Mouse (Mus musculus) heart, adult 9 months (tissue): ENCODE results near the gene Gpx3.
"Not testable (repeated sequence)": the region's sequence is repeated elsewhere in the genome, so short reads cannot be mapped to it uniquely, and the experiment has no call there.

Experiments
- DNase-seq, 2 experiments: peaks; one replicate each; pipeline ENCODE4 v3.0.0; 2022; ENCODE audit warnings: low spot score in 2 of 2

Gpx3 gene

DNA sequence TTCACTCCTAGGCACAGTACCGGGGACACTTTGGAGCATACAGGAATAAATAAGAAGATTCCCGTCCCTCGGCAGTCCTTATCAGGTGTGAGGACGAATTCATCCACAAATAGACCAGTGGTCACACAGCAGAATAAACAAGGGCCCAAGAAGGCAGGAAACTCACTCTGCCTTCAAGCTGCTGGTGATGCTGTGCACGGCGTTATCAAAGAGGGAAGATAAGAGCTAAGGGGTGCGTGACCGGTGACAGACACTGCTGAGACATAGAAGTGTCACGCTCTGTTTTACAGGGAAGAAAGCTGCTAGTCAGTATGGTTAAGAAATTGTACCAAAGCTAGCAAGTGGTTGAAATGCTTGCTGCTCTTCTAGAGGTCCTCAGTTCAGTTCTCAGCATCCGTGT is 22.3 kb upstream of the Gpx3 start:
- DNase-seq = no peak

DNA sequence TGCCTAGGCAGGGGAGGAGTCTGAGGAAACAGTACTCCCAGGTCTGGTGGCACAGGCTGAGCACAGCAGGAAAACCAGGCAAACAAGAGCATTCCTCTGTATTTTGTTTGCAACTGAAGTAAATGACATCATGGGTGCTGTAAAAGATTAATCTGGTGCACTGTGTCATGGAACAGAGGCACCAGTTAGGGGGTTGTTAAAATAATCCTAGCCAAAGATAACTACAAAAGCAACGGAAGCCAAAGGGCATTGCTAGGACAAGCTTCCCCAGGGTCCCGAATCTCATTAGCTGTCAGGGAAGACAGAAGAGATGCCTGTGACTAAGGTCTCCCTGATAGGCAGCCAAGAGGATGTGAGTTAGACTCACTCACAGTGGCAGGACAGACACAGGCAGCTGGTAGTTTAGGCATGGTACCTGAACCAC is 21.2 kb upstream of the Gpx3 start:
- peak; percentile 57 to 63 for DNase-seq

DNA sequence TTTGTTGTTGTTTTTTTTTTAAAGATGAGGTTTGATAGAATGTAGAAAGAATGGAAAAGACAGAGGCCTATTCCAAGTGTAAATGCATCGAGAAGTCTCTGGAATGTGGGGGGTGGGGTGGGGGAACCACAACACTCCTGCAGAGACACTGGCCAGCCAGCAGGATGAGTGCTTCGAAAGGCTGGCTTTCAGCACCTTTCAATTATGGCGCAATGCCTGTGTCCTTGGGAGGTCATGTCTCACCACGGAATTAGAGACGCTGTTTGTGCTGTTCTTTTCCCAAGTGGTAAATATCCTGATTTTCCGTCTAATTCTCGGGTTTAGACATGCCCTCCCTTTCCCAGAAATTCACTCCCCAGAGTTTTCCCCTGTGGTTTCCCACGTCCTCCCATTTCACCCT is 19.6 kb upstream of the Gpx3 start:
- peak; percentile 72 to 83 for DNase-seq

DNA sequence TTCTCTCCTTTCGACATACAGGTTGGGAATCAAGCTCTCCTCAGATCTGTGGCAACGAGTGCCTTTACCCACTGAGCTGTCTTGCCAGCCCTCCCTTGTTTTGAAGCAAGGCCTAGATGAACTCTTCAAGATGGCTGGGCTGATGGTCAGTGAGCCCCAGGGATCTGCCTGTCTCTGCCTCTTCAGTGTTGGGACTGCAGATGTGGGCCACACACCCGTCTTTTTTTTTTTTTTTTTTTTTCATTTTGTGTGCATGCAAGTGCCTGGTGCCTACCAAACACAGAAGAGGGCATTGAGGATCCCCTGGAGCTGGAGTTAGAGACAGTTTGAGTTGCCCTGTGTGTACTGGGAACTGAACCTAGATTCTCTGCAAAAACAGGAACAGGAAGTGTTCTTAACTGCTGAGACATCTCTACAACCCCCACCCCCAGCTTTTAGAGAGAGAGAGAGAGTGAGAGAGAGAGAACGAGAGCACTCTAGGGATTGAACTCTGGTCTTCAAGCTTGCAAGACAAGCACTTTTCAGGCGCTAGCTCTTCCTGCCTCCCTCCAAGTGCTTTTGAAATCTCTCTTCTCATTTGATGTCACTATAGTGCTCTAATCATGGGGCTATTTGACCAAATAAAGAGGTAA is 17.9 kb upstream of the Gpx3 start:
- DNase-seq = no peak

DNA sequence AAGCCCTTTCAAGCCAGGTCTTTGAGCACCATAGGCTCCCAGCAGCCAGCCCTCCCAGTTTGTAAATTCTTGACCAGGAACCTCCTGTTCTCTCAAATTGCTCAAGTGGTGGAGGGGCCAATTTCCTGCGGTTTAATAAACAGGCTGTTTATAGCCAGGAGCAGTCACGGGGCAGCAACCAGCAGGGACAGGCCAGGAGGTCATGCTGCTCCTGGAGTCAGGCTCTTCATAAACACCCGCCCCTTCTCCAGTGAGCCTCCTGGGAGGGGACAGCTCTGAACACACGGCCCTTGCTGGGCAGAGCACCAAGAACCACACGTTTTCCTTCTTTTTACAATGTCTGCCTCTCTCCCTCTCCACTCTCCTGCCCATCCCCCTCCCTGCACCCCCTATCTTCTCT is 17.3 kb upstream of the Gpx3 start:
- DNase-seq = peak; percentile 87 to 91

DNA sequence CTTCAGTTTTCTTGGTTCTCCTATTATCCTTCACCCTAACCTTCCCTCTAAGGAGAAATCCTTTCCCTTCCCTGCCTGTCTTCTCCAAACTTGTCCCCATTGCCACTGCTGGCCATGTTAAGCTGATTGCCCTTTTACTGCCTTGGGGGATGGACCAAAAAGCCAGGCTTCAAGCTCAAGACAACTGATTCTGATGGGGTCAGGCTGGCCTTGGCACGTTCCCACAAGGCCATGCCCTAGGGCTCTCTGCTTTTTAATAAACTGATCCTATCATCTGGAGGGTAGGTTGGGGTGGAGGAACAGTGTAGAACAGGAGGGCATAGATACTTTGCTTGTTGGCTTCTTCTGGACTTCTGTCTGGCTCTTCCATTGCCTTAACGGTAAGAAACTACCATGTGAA is 16.8 kb upstream of the Gpx3 start:
- no peak for DNase-seq

DNA sequence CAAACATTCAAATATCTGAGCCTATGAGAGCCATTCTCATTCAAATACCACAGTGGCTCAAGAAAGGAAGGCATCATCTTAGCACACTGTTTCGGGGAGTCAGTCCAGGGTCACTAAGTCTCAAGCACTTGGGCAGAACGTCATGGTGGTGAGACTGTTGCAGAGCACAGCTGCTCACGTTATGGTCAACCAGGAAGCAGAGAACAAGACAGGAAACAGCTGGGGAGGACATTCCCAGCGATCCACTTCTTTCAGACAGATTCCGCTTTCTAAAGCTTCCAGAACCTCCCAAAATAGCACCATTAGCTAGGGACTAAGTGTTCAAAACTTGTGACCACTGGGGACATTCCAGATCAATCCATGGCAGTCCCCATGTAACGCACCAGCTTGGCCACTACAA is 14.3 kb upstream of the Gpx3 start:
- DNase-seq = peak; percentile 43 to 66

DNA sequence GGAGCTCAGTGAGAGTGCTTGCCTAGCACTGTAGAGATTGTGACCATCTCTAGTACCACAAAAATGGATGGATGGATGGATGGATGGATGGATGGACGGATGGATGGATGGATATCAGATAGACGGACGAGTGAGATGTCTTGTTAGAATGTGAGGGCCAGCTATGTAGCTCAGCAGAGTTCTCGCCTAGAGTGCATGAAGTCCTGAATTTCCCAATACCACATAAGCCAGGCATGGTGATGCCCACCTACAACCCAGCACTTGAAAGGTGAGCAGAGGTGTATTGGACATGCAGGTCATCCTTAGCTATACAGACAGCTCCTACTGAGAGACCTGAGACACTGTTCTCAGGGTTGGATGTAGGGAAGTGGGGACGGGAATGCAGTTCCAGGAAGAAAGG is 10.9 kb upstream of the Gpx3 start:
- DNase-seq = no peak

DNA sequence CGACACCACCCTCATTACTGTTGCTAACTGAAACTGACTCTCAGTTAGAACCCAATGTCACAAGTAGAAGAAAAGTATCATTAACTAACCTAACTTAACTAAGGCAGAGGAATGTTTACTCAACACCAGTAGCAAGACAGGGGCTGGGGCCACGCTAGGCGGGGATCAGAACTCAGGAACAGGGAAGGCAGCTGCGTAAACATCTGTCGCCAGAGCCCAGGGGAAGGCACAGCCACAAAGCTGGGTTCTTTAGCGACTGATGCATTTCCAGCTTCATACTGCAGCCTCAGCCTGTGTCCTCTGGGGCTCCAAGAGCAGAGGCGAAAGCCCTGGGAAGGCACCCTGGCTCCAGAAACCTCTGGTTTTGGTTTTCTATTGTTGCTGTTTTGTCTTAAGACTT is 10.2 kb upstream of the Gpx3 start:
- no peak for DNase-seq

DNA sequence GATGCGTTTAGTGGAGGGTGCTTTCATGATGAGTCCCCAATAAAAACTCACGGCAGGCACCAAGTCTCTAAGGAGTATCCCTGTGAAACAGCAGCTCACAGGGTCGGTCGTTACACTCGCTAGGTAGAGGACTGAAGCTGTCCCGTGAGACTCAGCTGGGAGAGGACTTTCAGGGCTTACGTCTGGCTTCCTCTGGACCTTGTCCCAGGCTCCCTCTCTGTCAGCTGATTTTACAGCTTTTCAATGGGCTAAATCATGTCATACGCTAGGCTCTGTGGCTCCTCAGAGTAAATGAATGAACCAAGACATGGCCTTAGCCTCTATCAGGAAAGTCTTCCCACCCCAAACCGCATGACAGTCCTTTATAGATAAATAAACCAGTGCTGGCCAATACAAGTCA is 7.7 kb upstream of the Gpx3 start:
- no peak for DNase-seq

DNA sequence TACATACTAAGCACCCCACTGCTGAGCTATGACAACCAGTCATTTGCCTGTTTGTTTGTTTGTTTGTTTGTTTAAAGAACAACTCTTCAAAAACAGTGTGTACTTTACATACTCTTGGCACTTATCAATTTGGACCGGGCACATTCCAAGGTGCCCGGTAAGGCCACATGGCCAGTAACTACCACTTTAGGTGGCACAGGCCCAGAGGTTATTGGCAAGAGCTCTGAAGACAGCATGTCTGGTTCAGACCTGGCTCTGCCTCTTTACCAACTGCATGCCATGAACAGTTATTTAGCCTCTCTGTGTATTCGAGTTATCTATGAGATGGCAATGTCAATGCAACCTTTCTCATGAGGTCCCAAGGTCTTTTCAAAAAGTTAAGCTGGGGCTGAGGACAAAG is 5.6 kb upstream of the Gpx3 start:
- DNase-seq = not testable (repeated sequence)

DNA sequence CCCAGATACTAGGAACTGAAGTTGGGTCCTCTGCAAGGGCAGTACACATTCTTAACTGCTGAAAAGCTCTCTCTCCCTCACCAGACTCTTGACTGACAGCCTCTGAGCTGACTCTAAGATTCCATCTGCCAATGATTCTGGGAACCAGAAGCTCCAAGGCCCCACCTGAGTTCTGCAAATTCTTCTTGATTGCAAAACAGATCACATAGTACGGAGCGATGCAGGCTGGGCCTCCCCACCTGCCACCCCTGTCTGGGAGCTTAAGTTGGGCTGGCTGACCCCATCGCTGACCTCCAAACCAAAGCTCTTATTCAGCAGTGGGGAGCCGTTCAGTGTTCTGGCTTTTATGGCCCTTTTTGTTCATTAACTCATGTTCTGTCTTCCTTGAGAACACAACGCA is 4.8 kb upstream of the Gpx3 start:
- no peak for DNase-seq

DNA sequence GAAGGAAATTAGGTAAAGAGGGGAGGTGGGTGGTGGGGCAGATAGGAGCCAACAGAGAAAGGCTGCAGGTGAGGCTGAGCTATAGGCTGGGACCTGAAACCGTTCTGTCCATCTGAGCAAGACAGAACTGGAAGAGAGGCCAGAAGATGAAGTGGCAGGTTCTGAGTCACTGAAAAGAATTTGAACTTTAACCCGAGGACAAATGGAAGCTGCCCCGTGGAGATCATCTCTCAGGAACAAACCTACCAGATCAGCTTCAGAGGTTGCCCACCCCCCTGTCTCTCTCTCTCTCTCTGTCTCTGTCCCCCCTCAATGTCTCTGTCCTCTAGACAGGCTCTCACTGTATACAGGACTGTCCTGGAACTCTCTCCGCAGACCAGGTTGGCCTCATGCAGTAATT is 2.6 kb upstream of the Gpx3 start:
- no peak for DNase-seq

DNA sequence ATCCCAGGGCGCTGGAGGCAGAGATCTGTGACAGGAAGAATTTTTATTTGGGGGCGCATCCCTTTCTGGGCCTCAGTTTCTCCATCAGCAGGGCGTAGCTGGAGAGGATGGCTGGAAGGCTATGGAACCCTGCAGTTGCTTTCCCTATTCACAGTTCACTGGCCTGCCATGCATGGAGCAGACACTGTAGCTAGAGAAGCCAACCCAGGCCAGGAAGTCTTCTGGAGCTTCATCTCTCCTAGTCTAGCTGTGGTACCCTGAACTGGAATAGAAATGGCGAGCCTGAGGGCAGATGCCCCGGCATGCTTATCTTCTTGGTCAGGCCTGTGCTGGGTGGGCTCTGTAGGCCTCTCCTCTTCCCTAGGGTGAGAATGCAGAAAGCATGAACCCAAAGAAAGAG is 1.1 kb downstream of the Gpx3 start:
- DNase-seq = no peak

DNA sequence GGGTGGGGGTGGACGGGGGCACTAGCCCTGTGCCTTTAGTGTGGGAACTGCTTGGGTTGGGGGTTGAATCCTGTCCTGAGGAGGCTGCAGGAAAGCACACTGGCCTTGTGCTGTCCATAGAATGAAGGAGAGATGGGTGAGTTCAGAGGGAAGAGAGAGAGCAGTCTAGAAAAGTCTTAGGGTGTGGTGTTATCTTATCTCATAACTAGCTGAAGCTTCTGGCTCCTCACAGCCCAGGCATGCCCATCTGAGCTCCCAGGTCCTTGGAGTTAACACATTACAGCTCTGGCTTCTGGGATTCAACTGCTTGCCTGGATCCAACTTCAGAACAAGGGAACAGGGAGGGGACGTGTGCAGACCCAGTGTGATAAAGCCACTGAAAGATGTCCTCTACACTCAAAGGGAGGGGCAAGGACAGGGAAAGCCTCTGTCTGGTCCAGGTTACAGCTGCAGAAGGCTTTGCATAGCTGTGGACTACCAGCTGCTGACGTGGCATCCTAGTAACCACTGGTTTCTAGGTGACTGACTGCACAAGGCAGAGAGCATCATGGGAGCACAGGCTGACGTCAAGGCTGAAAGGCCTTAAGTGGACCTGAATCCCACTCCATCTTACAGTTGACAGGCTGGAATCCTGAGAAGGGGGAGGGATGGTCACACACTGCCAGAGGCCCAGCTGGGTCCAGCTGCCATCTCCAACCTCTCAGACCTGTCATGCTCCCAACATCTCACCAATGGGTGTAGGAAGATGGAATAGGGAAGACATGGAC is 1.9 kb downstream of the Gpx3 start:
- peak; percentile 79 to 84 for DNase-seq

DNA sequence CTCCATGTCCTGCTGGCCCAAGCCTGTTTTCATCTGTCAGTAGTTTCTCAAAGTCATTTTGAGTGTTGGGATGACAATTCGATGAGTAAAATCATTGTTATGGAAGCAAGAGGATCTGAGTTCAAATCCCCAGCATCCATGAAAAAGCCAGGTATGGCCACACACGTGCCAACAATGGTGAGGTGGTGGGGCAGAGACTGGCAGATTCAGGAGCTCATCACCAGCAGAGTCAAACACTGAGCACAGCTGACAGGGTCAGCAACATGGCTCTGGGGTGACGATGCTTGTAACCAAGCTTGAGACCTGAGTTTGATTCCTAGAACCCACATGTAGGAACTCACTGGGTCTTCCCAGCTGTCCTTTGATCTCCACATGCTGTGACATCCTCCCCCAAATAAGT is 2.8 kb downstream of the Gpx3 start:
- DNase-seq = no peak

DNA sequence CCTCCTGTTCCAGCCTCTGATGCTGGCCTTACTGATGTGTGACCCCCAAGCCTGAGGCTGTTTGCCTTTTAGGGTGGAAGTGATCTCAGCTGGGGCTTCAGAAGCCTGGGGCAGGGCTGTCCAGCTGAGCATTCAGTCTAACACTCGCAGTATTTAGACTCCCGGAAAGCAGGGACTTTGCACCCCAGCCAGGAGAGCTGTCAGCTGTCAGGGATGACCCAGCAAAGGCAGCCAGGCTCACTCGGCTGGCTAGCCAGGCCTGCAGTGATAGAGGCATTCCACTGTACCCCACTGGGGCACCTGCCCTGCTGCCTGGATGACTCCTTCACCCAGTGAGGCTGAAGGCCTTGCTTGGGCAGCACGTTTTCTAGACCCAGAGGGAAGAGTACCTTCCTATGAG is 3.7 kb downstream of the Gpx3 start:
- peak in 1 of 2 experiments; percentile 54 for DNase-seq

DNA sequence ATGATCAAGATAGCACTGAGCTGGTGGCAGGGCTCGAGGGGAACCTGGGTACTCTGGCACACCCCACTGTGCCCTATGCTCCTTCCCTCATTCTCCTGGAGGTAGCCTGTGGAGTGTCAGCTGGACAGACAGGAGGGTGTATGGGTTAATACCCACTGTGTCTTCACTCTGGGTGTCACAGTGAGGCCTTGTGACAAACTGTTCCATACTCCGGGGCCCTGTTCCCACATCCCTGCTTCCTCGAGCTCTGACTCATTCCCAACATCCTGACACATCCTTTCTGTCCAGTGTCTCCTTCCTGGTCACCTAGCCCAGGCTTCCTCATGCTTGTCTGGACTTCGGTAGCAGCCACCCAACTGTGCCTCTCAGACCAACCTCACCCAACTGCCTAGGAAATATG is 4.2 kb downstream of the Gpx3 start:
- no peak for DNase-seq

DNA sequence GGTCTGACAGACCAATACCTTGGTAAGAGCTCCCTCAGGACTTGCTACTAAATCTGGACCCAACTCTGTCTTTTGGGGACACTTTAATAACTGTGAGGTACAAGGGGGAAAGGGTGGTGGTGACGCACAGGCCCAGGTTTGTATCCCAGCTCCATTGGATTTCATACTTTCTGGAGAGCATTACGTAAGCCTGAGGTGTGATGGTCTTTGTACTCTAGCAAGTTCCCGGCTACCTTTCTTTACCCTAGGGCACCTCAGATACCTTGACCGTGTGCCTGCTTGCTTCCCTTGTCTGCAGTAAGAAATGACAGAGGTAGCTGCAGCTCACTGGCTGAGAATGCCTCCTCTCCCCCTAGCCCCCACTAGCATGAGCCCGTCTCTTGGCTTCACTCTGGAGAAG is 5.0 kb downstream of the Gpx3 start:
- no peak for DNase-seq

DNA sequence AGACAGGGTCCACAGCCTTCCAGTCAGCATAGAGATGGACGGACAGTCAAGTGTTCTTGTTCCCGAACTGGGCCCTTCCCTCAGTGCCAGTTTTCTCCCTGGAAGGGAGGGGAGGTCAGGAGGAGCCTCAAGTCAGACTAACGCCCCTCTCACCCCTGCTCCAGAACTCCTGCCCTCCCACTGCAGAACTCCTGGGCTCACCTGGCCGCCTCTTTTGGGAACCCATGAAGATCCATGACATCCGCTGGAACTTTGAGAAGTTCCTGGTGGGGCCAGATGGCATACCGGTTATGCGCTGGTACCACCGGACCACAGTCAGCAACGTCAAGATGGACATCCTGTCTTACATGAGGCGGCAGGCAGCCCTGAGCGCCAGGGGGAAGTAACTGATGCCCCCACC is 7.0 kb downstream of the Gpx3 start:
- no peak for DNase-seq

DNA sequence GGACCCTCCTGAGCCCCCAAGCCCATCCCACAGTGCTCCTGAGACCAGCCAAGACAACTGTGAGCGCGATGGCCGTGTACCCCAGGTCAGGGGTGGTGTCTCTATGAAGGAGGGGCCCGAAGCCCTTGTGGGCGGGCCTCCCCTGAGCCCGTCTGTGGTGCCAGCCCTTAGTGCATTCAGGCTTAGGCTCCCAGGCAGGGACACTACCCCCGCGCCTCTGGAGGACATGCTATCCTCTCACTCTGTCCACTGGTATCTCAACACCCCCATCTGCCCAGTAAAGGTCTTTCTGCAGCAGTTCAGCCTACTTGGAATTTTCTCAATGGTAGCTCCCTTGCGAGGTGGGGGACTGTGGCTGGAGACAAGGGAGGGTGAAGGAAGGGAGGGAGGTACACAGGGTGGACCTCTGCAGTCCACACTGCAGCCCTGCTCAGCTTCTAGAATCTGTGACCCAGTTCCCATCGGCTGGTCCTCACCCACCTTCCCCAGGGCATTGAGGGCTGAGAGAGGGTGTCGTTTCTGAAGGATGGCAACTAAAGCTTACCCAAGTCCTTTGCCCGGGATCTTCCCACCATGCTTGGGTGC is 7.9 kb downstream of the Gpx3 start:
- no peak for DNase-seq

DNA sequence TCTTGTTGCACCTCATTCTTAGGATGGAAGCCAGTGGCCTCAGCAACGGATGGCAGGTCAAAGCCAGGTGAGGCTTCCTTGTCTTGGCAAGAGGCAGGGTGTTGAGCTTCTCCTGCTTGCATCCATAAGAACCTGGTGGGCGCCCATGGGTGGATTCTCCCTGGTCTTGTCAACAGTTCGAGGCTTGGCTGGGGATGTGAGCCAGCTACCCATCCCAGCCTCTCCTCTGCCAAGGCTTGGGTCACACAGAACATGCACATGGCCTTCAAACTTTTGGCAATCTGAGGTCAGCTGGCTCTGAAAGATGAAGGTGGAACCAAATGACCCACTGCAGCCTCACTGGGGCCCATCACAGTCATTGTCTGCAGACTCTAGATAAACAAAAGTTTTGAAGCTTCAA is 8.9 kb downstream of the Gpx3 start:
- DNase-seq = no peak
